In genomic region chr1:167340111-167340787, GRCm38 (mm10) we compare ENCODE assay signal across 8 mouse cellular contexts. TPM values are rescaled to one million over a fixed set of nuclear protein-coding genes. Genes with fewer than 3 reads are reported as not detected.
DNase-seq lines count a peak whose midpoint lies in the region; ATAC-seq and TF ChIP-seq lines count a peak whose summit lies in the region.

No protein-coding gene starts in this region.

- no peak for TF ChIP-seq CTCF in E14TG2a.4 (conservative IDR thresholded peaks at IDR 0.05; ENCODE audit: low read length)
- no peak for TF ChIP-seq CTCF in olfactory bulb, adult 2 months (IDR thresholded peaks at IDR 0.05; ENCODE audit: insufficient read depth, low read depth, low read length)

- H3K36me3 ChIP-seq in heart, embryonic 11.5 days (ENCODE audit: control insufficient read depth, insufficient read depth, low read length), result no peaks in the 10 kb centered on the region
- H3K36me3 ChIP-seq in E14TG2a.4 (ENCODE audit: insufficient read depth, low read length), result no peaks in the 10 kb centered on the region
- no peaks in the 10 kb centered on the region for H3K36me3 ChIP-seq in forebrain, embryonic 10.5 days (replicated peaks)
- no peaks in the 10 kb centered on the region for H3K36me3 ChIP-seq in limb, embryonic 15.5 days

- peaks cover 6% of the 10 kb centered on the region; the same call in 1 of the 2 replicates for H3K27me3 ChIP-seq in heart, embryonic 11.5 days (ENCODE audit: control insufficient read depth, insufficient read depth, low read length)
- peaks cover 38% of the 10 kb centered on the region for H3K27me3 ChIP-seq in E14TG2a.4 (ENCODE audit: insufficient read depth, low read length)
- H3K27me3 ChIP-seq in forebrain, embryonic 10.5 days (ENCODE audit: poor library complexity, severe bottlenecking), result peaks cover 32% of the 10 kb centered on the region
- peaks cover 6% of the 10 kb centered on the region; the same call in 1 of the 2 replicates for H3K27me3 ChIP-seq in limb, embryonic 15.5 days

- ATAC-seq in heart, embryonic 11.5 days (replicated peaks; ENCODE audit: insufficient number of reproducible peaks, low FRiP score, low TSS enrichment), result peak; percentile 76
- no peak for ATAC-seq in limb, embryonic 15.5 days (ENCODE audit: insufficient number of reproducible peaks, low FRiP score, low TSS enrichment, low read depth)

- H3K9me3 ChIP-seq in heart, embryonic 11.5 days (replicated peaks; ENCODE audit: control insufficient read depth, low read length), result no peaks in the 10 kb centered on the region
- H3K9me3 ChIP-seq in E14TG2a.4 (ENCODE audit: low read length), result no peaks in the 10 kb centered on the region
- no peaks in the 10 kb centered on the region for H3K9me3 ChIP-seq in forebrain, embryonic 10.5 days
- H3K9me3 ChIP-seq in limb, embryonic 15.5 days, result no peaks in the 10 kb centered on the region

- no peak for DNase-seq in heart, adult 11 months
- DNase-seq in forebrain, embryonic 10.5 days (ENCODE audit: extremely low spot score, low spot score), result peak; percentile 24
- no peak for DNase-seq in right cerebral cortex, postnatal 14 days
- no peak for DNase-seq in yolk sac, embryonic 10.5 days (ENCODE audit: low spot score)

- WGBS in heart, embryonic 11.5 days (ENCODE audit: insufficient replicate concordance), result 2% methylated on average over 47 of the region's 47 CpGs
- 2% methylated on average over 47 of the region's 47 CpGs for WGBS in forebrain, embryonic 10.5 days
- 3% methylated on average over 47 of the region's 47 CpGs for WGBS in limb, embryonic 15.5 days
- WGBS in olfactory bulb, adult 2 months, result 2% methylated on average over 47 of the region's 47 CpGs

- no peaks in the 10 kb centered on the region for H3K4me1 ChIP-seq in heart, embryonic 11.5 days (ENCODE audit: control insufficient read depth, insufficient read depth, low read length)
- H3K4me1 ChIP-seq in E14TG2a.4 (replicated peaks; ENCODE audit: low read depth, low read length), result peaks cover 10% of the 10 kb centered on the region; the same call in 1 of the 2 replicates
- peaks cover 8% of the 10 kb centered on the region for H3K4me1 ChIP-seq in forebrain, embryonic 10.5 days
- H3K4me1 ChIP-seq in limb, embryonic 15.5 days, result no peaks in the 10 kb centered on the region
- no peaks in the 10 kb centered on the region; the same call in 1 of the 2 replicates for H3K4me1 ChIP-seq in olfactory bulb, adult 2 months (ENCODE audit: control insufficient read depth, insufficient read depth, low read length)

- peak overlapping the region; percentile 47 for H3K4me3 ChIP-seq in heart, embryonic 11.5 days (ENCODE audit: low read depth, low read length)
- peak overlapping the region; percentile 71 for H3K4me3 ChIP-seq in E14TG2a.4 (replicated peaks; ENCODE audit: low read length)
- peak overlapping the region; percentile 59 for H3K4me3 ChIP-seq in forebrain, embryonic 10.5 days
- peak overlapping the region; percentile 47 for H3K4me3 ChIP-seq in limb, embryonic 15.5 days
- peak overlapping the region; percentile 46 for H3K4me3 ChIP-seq in olfactory bulb, adult 2 months (ENCODE audit: insufficient read depth, low read depth, low read length)

- H3K9ac ChIP-seq in heart, embryonic 11.5 days (ENCODE audit: low read depth, low read length), result peak overlapping the region; percentile 69
- 0 out of 2 replicates have a peak overlapping the region, but pooled peaks have one; percentile 15 for H3K9ac ChIP-seq in limb, embryonic 15.5 days

- peak overlapping the region; percentile 86 for H3K4me2 ChIP-seq in heart, embryonic 11.5 days
- peak overlapping the region; percentile 86 for H3K4me2 ChIP-seq in limb, embryonic 15.5 days

- no peak overlapping the region for H3K27ac ChIP-seq in heart, embryonic 11.5 days (ENCODE audit: low read depth, low read length)
- H3K27ac ChIP-seq in forebrain, embryonic 10.5 days, result peak overlapping the region; percentile 58; the same call in 1 of the 2 replicates
- no peak overlapping the region for H3K27ac ChIP-seq in limb, embryonic 15.5 days
- H3K27ac ChIP-seq in olfactory bulb, adult 2 months (ENCODE audit: insufficient read depth, low read depth, low read length), result no peak overlapping the region

- TF ChIP-seq POLR2A in olfactory bulb, adult 2 months (IDR thresholded peaks at IDR 0.05; ENCODE audit: insufficient read depth, low read depth, low read length), result no peak

RNA-seq across cellular contexts. Expression of gene Aldh9a1, which starts 9.5 kb away (rescaled TPM):
- polyA plus RNA-seq in heart, embryonic 11.5 days (2014; fragmentation: Nextera tagmentation; extraction: Ambion mirVana), result 35.6 and 35.7 TPM in 2 replicates
- polyA plus RNA-seq in forebrain, embryonic 10.5 days (2016; fragmentation: Nextera tagmentation; extraction: Ambion mirVana), result 52.5 and 53.6 TPM in 2 replicates
- 56.9 and 57.8 TPM in 2 replicates for polyA plus RNA-seq in limb, embryonic 15.5 days (2015; fragmentation: Nextera tagmentation; extraction: Ambion mirVana)
- polyA plus RNA-seq in olfactory bulb, adult 2 months (2012; ENCODE audit: insufficient read depth, insufficient read length, low replicate concordance, missing spikeins), result not detected in 2 replicates

RNA-seq across cellular contexts. Expression of gene Tmco1, which starts 32.1 kb away (rescaled TPM):
- polyA plus RNA-seq in heart, embryonic 11.5 days (2014; fragmentation: Nextera tagmentation; extraction: Ambion mirVana), result 96.1 and 98.9 TPM in 2 replicates
- 73.4 and 77.1 TPM in 2 replicates for polyA plus RNA-seq in forebrain, embryonic 10.5 days (2016; fragmentation: Nextera tagmentation; extraction: Ambion mirVana)
- 92.8 and 104 TPM in 2 replicates for polyA plus RNA-seq in limb, embryonic 15.5 days (2015; fragmentation: Nextera tagmentation; extraction: Ambion mirVana)
- polyA plus RNA-seq in olfactory bulb, adult 2 months (2012; ENCODE audit: insufficient read depth, insufficient read length, low replicate concordance, missing spikeins), result not detected in 2 replicates

RNA-seq across cellular contexts. Expression of gene Mgst3, which starts 53.4 kb away (rescaled TPM):
- polyA plus RNA-seq in heart, embryonic 11.5 days (2014; fragmentation: Nextera tagmentation; extraction: Ambion mirVana), result 179 and 182 TPM in 2 replicates
- 55.6 and 60.3 TPM in 2 replicates for polyA plus RNA-seq in forebrain, embryonic 10.5 days (2016; fragmentation: Nextera tagmentation; extraction: Ambion mirVana)
- polyA plus RNA-seq in limb, embryonic 15.5 days (2015; fragmentation: Nextera tagmentation; extraction: Ambion mirVana), result 61.9 and 62.2 TPM in 2 replicates
- not detected in 2 replicates for polyA plus RNA-seq in olfactory bulb, adult 2 months (2012; ENCODE audit: insufficient read depth, insufficient read length, low replicate concordance, missing spikeins)

RNA-seq across cellular contexts. Expression of gene Uck2, which starts 55.1 kb away (rescaled TPM):
- 66.6 and 71.2 TPM in 2 replicates for polyA plus RNA-seq in heart, embryonic 11.5 days (2014; fragmentation: Nextera tagmentation; extraction: Ambion mirVana)
- 135 TPM in 2 replicates for polyA plus RNA-seq in forebrain, embryonic 10.5 days (2016; fragmentation: Nextera tagmentation; extraction: Ambion mirVana)
- 64.9 and 69.1 TPM in 2 replicates for polyA plus RNA-seq in limb, embryonic 15.5 days (2015; fragmentation: Nextera tagmentation; extraction: Ambion mirVana)
- 323 TPM in 1 of 2 replicates, not detected in the other for polyA plus RNA-seq in olfactory bulb, adult 2 months (2012; ENCODE audit: insufficient read depth, insufficient read length, low replicate concordance, missing spikeins)

Comparison
In these comparisons a context has a peak if more than half of its experiments do, and no peak if none do; other contexts are left out.
1. RNA of gene Aldh9a1, which starts 9.5 kb away (polyA plus RNA-seq): 56.9 to 57.8 TPM in limb, embryonic 15.5 days, 52.5 to 53.6 TPM in forebrain, embryonic 10.5 days and 35.6 to 35.7 TPM in heart, embryonic 11.5 days; not detected in olfactory bulb, adult 2 months; every median in the first group is over 10 times any median in the second.
2. Peak in every context shown above with its lines, with median percentiles within 50 percentile points of each other: H3K4me3 ChIP-seq.